Mouse (Mus musculus) kidney, adult 9 months (tissue): ENCODE data around the gene Ldlrap1.
A peak's percentile ranks its signal among the peaks of the same experiment; 100 is the strongest.
"Not testable (repeated sequence)": the region's sequence is repeated elsewhere in the genome, so short reads cannot be mapped to it uniquely, and the experiment has no call there.

Experiments used
- DNase-seq: peaks from one replicate; pipeline ENCODE4 v3.0.0; 2022

The Ldlrap1 gene

GRCm38 (mm10) chr4:134767426-134768225 lies at the start of gene Ldlrap1:
Gene Ldlrap1 (minus strand): TSS chr4:134768024.
- peak; percentile 75 for DNase-seq

GRCm38 (mm10) chr4:134814229-134814571 lies 46.4 kb upstream of the Ldlrap1 start:
- DNase-seq, result peak; percentile 34

- DNase-seq, result no peak
Observed at GRCm38 (mm10) chr4:134813406-134814228, 45.8 kb upstream of the Ldlrap1 start.

GRCm38 (mm10) chr4:134804765-134805164 lies 36.9 kb upstream of the Ldlrap1 start:
- DNase-seq, result peak; percentile 99

- no peak for DNase-seq
Observed at GRCm38 (mm10) chr4:134802765-134803164, 34.9 kb upstream of the Ldlrap1 start.

- DNase-seq, result peak; percentile 80
Observed at GRCm38 (mm10) chr4:134802155-134802554, 34.3 kb upstream of the Ldlrap1 start.

GRCm38 (mm10) chr4:134800693-134801092 lies 32.9 kb upstream of the Ldlrap1 start:
- no peak for DNase-seq

- DNase-seq, result no peak
Observed at GRCm38 (mm10) chr4:134800098-134800497, 32.3 kb upstream of the Ldlrap1 start.

- peak; percentile 74 for DNase-seq
Observed at GRCm38 (mm10) chr4:134799272-134799671, 31.4 kb upstream of the Ldlrap1 start.

GRCm38 (mm10) chr4:134798861-134799260 lies 31.0 kb upstream of the Ldlrap1 start:
- DNase-seq, result peak; percentile 74

- DNase-seq, result peak; percentile 33
Observed at GRCm38 (mm10) chr4:134797621-134798020, 29.8 kb upstream of the Ldlrap1 start.

GRCm38 (mm10) chr4:134796581-134797361 lies 28.9 kb upstream of the Ldlrap1 start:
- peak; percentile 51 for DNase-seq

GRCm38 (mm10) chr4:134795819-134796485 lies 28.1 kb upstream of the Ldlrap1 start:
- DNase-seq, result no peak

GRCm38 (mm10) chr4:134794959-134795358 lies 27.1 kb upstream of the Ldlrap1 start:
- DNase-seq, result not testable (repeated sequence)

- peak; percentile 65 for DNase-seq
Observed at GRCm38 (mm10) chr4:134793213-134793956, 25.6 kb upstream of the Ldlrap1 start.

- no peak for DNase-seq
Observed at GRCm38 (mm10) chr4:134791731-134792130, 23.9 kb upstream of the Ldlrap1 start.

GRCm38 (mm10) chr4:134786946-134787345 lies 19.1 kb upstream of the Ldlrap1 start:
- DNase-seq, result no peak

GRCm38 (mm10) chr4:134784701-134785100 lies 16.9 kb upstream of the Ldlrap1 start:
- DNase-seq, result no peak

GRCm38 (mm10) chr4:134779136-134779934 lies 11.5 kb upstream of the Ldlrap1 start:
- DNase-seq, result peak; percentile 80

- no peak for DNase-seq
Observed at GRCm38 (mm10) chr4:134776246-134776645, 8.4 kb upstream of the Ldlrap1 start.
